Mouse (Mus musculus) brown adipose tissue, adult 24 weeks (tissue): ENCODE results near the gene Mylk. TPM values are rescaled to one million over a fixed set of nuclear protein-coding genes. Genes with fewer than 3 reads are reported as not detected.
"Not testable (repeated sequence)": the region's sequence is repeated elsewhere in the genome, so short reads cannot be mapped to it uniquely, and the experiment has no call there.

Source experiments
- H3K27ac ChIP-seq: fragments of 200-500 bp; replicated peaks from 2 replicates; pipeline ENCODE4 v1.5.1; 2012; ENCODE audit warnings: low read depth, mild to moderate bottlenecking, low read length
- H3K4me1 ChIP-seq: fragments of 200-500 bp; 2 replicates; pipeline ENCODE4 v1.6.1; 2012; ENCODE audit warnings: low read length, mixed read lengths; ENCODE audit not compliant: control insufficient read depth, insufficient read depth, insufficient read length
- H3K4me3 ChIP-seq: fragments of 200-500 bp; 2 replicates; pipeline ENCODE4 v1.5.1; 2012; ENCODE audit warnings: low read depth, mild to moderate bottlenecking, low read length, moderate library complexity; ENCODE audit not compliant: insufficient read depth
- polyA plus RNA-seq: library from polyadenylated mRNA; stranded (reverse); fragments of >200 nt; gene quantifications from 2 replicates; pipeline ENCODE4 v1.2.4, GENCODE M21; 2012; ENCODE audit not compliant: missing spikeins, insufficient read depth, insufficient read length

Gene Mylk
- polyA plus RNA-seq: 25.5 and 26.4 TPM in 2 replicates

- peak within 1 kb of the TSS; percentile 37 for H3K4me3 ChIP-seq
- H3K27ac ChIP-seq: no peak within 1 kb of the TSS
- H3K4me1 ChIP-seq: no peaks in the 10 kb centered on the region
These were observed at the start of gene Mylk for GRCm38 (mm10) chr16:34745065-34745585. Gene Mylk (plus strand): TSS chr16:34745210.

- not testable (repeated sequence) for H3K27ac ChIP-seq, H3K4me3 ChIP-seq, H3K4me1 ChIP-seq
These were observed 46.3 kb upstream of the Mylk start for GRCm38 (mm10) chr16:34698721-34699120.

- Histone ChIP-seq H3K27ac (no peak overlapping the region), H3K4me1 (no peaks in the 10 kb centered on the region), H3K4me3 (no peak overlapping the region)
These were observed 44.7 kb upstream of the Mylk start for GRCm38 (mm10) chr16:34700165-34700827.

GRCm38 (mm10) chr16:34700828-34701216 lies 44.2 kb upstream of the Mylk start:
- H3K4me1 ChIP-seq: no peaks in the 10 kb centered on the region
- no peak overlapping the region for H3K4me3 ChIP-seq
- no peak overlapping the region for H3K27ac ChIP-seq

- H3K27ac ChIP-seq: peak overlapping the region; percentile 23; the same call in 1 of the 2 replicates
- no peaks in the 10 kb centered on the region for H3K4me1 ChIP-seq
- H3K4me3 ChIP-seq: no peak overlapping the region
These were observed 39.0 kb upstream of the Mylk start for GRCm38 (mm10) chr16:34706019-34706418.

- H3K4me3 ChIP-seq: no peak overlapping the region
- H3K27ac ChIP-seq: peak overlapping the region; percentile 23; the same call in 1 of the 2 replicates
- no peaks in the 10 kb centered on the region for H3K4me1 ChIP-seq
These were observed 38.5 kb upstream of the Mylk start for GRCm38 (mm10) chr16:34706487-34706946.

- no peak overlapping the region for H3K4me3 ChIP-seq
- no peak overlapping the region for H3K27ac ChIP-seq
- no peaks in the 10 kb centered on the region for H3K4me1 ChIP-seq
These were observed 33.5 kb upstream of the Mylk start for GRCm38 (mm10) chr16:34711481-34711880.

GRCm38 (mm10) chr16:34725156-34725555 lies 19.9 kb upstream of the Mylk start:
- no peak overlapping the region for H3K4me3 ChIP-seq
- H3K4me1 ChIP-seq: no peaks in the 10 kb centered on the region
- H3K27ac ChIP-seq: no peak overlapping the region

GRCm38 (mm10) chr16:34728610-34729009 lies 16.4 kb upstream of the Mylk start:
- not testable (repeated sequence) for H3K27ac ChIP-seq, H3K4me1 ChIP-seq, H3K4me3 ChIP-seq

GRCm38 (mm10) chr16:34729371-34729770 lies 15.6 kb upstream of the Mylk start:
- Histone ChIP-seq H3K4me3 (no peak overlapping the region), H3K4me1 (no peaks in the 10 kb centered on the region), H3K27ac (no peak overlapping the region)

GRCm38 (mm10) chr16:34738656-34739233 lies 6.3 kb upstream of the Mylk start:
- Histone ChIP-seq H3K4me3 (no peak overlapping the region), H3K27ac (no peak overlapping the region), H3K4me1 (no peaks in the 10 kb centered on the region)

- H3K27ac ChIP-seq: no peak overlapping the region
- H3K4me1 ChIP-seq: no peaks in the 10 kb centered on the region
- H3K4me3 ChIP-seq: no peak overlapping the region
These were observed 2.1 kb upstream of the Mylk start for GRCm38 (mm10) chr16:34742930-34743329.

GRCm38 (mm10) chr16:34748081-34748720 lies 3.2 kb downstream of the Mylk start:
- no peak overlapping the region for H3K27ac ChIP-seq
- no peaks in the 10 kb centered on the region for H3K4me1 ChIP-seq
- no peak overlapping the region for H3K4me3 ChIP-seq

GRCm38 (mm10) chr16:34749536-34749935 lies 4.5 kb downstream of the Mylk start:
- no peak overlapping the region for H3K4me3 ChIP-seq
- no peak overlapping the region for H3K27ac ChIP-seq
- H3K4me1 ChIP-seq: no peaks in the 10 kb centered on the region

GRCm38 (mm10) chr16:34752026-34752425 lies 7.0 kb downstream of the Mylk start:
- no peaks in the 10 kb centered on the region for H3K4me1 ChIP-seq
- no peak overlapping the region for H3K27ac ChIP-seq
- H3K4me3 ChIP-seq: no peak overlapping the region
